Mouse (Mus musculus) kidney, adult 10 weeks (tissue): Measurements from ENCODE around the gene Bicc1. TPM values are rescaled to one million over a fixed set of nuclear protein-coding genes. Genes with fewer than 3 reads are reported as not detected.

Source experiments
- polyA plus RNA-seq: library from polyadenylated mRNA; stranded (reverse); fragments of 350-450 nt; fragmentation: Illumina TruSeq; extraction: RNeasy Lipid Tissue Mini Kit (QIAGEN cat#74804); gene quantifications from one replicate; pipeline ENCODE4 v1.2.3, GENCODE M21; 2014; ENCODE audit warnings: low read depth, low replicate concordance

The Bicc1 gene
- polyA plus RNA-seq: 136 TPM

DNA sequence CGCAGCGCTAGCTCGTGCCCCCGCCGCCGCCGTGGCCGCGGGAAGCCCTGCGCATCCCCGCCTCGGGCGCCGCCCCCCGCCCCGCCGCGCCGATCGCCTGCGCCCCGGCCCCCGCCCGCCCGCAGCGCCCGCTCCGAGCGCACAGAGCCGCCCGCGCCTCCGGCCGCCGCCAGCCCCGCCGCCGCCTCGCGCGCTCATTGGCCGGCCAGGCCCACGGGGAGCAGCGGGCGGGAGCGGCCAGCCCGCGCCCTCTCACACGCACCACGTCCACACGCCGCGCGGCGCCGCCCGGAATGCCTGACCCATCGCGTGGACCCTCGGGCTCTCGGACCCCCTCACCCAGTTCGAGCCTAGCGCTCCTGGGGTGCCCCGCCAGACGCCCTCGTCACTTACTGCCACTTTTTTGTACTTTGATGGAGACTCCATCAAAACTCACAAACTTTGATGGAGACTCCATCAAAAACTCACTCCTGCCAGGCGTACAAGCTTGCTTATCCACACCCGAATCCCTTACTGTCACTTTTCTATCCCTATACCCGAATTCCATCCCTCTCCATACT is at the start of gene Bicc1:
Gene Bicc1, minus strand, starts transcription at position 25 of the 560 bp plus-strand sequence.

Other genes starting within 250 kb of the Bicc1 start
- 191 TPM for gene Tfam, start 78.6 kb upstream of the Bicc1 start, polyA plus RNA-seq
- 61.3 TPM for gene Ube2d1, start 125.6 kb upstream of the Bicc1 start, polyA plus RNA-seq
- gene Cisd1, start 185.3 kb upstream of the Bicc1 start, polyA plus RNA-seq: 133 TPM
- gene Ipmk, start 188.1 kb upstream of the Bicc1 start, polyA plus RNA-seq: 91.0 TPM